Mouse (Mus musculus): Measurements from ENCODE around the gene Nsun7. TPM values are rescaled to one million over a fixed set of nuclear protein-coding genes. Genes with fewer than 3 reads are reported as not detected.

Nsun7 gene
- polyA plus RNA-seq, 1 experiment from 2014 or later: 1.9 TPM

DNA sequence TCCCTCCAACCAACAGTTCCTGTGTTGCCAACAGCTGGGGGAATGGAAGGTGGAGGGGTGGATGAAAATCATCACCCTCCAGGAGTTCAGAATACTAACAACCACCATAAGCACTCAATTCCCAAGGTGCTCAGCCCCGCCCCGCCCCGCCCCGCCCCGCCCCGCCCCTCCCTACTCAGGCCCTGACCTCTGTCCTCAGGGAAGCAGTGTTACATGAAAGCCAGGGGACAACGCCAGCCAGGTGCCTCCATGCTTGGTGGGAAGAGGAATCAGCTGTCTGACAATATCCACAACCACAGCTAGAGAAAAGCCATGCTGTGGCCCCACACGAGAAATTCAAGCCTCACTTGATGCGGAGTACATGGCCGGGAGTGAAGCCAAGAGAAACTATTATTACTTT lies 82.2 kb downstream of the Nsun7 start:
- Histone ChIP-seq H3K9me3 (no peaks in the 10 kb centered on the region), H3K4me1 (peaks cover 35% of the 10 kb centered on the region), H3K27me3 (peaks cover 10% of the 10 kb centered on the region; the same call in 1 of the 2 replicates), H3K36me3 (replicated peaks) (no peaks in the 10 kb centered on the region), H3K9ac (no peak overlapping the region), H3K4me3 (replicated peaks) (no peak overlapping the region), H3K4me2 (no peak overlapping the region), H3K27ac (no peak overlapping the region)
- WGBS: 52% methylated on average over 10 of the region's 10 CpGs
- ATAC-seq (ENCODE audit: low FRiP score): no peak

DNA sequence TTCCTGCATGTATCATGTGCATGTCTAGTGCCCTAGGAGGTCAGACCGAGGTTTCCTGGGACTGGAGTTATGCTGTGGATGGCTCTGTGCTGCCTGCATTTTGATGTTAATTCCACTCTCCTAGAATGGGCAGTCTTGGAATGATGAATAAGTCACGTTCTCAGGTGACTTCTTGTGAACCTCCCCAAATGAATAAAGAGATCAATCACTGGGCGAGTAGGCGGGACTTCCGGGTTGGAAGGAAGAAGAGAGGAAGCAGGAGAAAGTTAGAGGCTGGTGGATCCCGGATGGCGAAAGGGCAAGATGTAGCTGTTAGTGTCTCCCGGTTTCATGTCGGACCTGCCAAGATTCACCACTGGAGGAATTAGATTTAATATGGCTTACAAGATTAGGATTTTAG lies 82.6 kb downstream of the Nsun7 start:
- no peak overlapping the region for H3K4me3 ChIP-seq (replicated peaks)

DNA sequence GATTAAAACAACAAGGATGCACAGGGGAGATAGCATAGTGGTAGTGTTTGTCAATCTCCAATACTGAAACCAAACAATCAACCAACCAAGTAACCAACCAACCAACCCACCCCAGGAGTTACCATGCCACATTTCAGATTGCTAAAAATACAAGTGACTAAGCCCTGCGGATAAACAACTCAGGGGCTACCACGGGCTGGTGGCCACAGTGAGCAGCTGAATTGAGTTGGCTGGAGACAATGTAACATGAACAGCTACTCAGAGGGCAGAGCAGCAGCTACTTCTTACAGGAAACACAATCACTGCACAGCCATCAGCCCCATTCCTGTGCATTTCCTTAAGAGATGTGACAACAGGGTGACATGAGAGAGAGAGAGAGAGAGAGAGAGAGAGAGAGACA lies 84.5 kb downstream of the Nsun7 start:
- WGBS: 68% methylated on average over 2 of the region's 2 CpGs
- H3K9me3 ChIP-seq: no peaks in the 10 kb centered on the region

More for the DNA sequence above, 82.6 kb downstream of the Nsun7 start:
- Histone ChIP-seq H3K4me2 (no peak overlapping the region), H3K36me3 (replicated peaks) (no peaks in the 10 kb centered on the region), H3K4me1 (peaks cover 32% of the 10 kb centered on the region), H3K9ac (no peak overlapping the region), H3K27me3 (peaks cover 10% of the 10 kb centered on the region; the same call in 1 of the 2 replicates), H3K9me3 (no peaks in the 10 kb centered on the region), H3K27ac (no peak overlapping the region)
- no peak for ATAC-seq (ENCODE audit: low FRiP score)
- 72% methylated on average over 9 of the region's 9 CpGs for WGBS

DNA sequence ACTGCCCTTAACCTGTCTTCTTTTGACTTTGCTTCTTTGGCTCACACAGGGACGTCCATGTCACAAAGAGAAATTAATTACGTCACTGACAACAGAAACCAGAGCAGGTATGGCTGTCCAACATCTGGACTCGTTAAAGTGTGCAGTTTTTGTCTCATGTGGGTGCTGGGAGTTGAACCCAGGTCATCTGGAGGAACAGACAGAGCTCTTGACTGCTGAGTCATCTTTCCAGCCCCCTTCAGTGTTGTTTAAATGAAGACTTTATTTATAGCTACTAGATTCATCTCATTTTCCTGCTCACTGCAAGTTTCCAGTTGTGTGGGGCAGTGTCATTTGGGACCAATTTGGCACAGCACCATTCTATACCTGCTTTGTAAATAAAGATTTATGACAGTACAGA lies 85.4 kb downstream of the Nsun7 start:
- Histone ChIP-seq H3K4me1 (peaks cover 22% of the 10 kb centered on the region), H3K9ac (no peak overlapping the region), H3K4me3 (replicated peaks) (no peak overlapping the region), H3K9me3 (no peaks in the 10 kb centered on the region), H3K27me3 (peaks cover 10% of the 10 kb centered on the region; the same call in 1 of the 2 replicates), H3K4me2 (no peak overlapping the region), H3K36me3 (replicated peaks) (no peaks in the 10 kb centered on the region), H3K27ac (no peak overlapping the region)
- no peak for ATAC-seq (ENCODE audit: low FRiP score)
- 38% methylated on average over 3 of the region's 3 CpGs for WGBS

More for the DNA sequence above, 84.5 kb downstream of the Nsun7 start:
- ATAC-seq (ENCODE audit: low FRiP score): no peak
- Histone ChIP-seq H3K27ac (no peak overlapping the region), H3K36me3 (replicated peaks) (no peaks in the 10 kb centered on the region), H3K4me3 (replicated peaks) (no peak overlapping the region), H3K4me1 (peaks cover 22% of the 10 kb centered on the region), H3K9ac (no peak overlapping the region), H3K4me2 (no peak overlapping the region), H3K27me3 (peaks cover 10% of the 10 kb centered on the region; the same call in 1 of the 2 replicates)

DNA sequence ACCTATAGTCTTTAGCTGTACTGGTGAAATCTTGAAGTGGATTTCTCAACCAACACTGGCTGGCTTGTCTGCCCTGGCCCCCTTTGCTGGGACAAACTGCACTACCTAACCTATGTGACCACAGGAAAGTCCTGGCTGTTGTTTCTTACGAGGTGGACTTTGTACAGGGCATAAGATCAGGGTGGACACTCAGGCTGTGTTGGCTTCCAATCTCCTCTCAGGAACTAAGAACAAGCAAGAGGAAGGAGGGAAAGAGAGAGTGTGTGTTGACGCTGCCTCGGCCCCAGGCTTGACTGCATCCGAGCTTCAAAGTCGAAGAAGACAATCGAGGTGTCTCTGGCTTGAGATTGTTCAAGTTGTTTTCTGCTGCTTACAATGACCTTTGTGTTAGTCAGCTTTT lies 87.1 kb downstream of the Nsun7 start:
- no peak overlapping the region for H3K27ac ChIP-seq
- no peak overlapping the region for H3K4me3 ChIP-seq (replicated peaks)
- peaks cover 8% of the 10 kb centered on the region for H3K4me1 ChIP-seq
- no peaks in the 10 kb centered on the region for H3K9me3 ChIP-seq
- H3K27me3 ChIP-seq: peaks cover 7% of the 10 kb centered on the region; the same call in 1 of the 2 replicates
- no peaks in the 10 kb centered on the region for H3K36me3 ChIP-seq (replicated peaks)
- no peak for ATAC-seq (ENCODE audit: low FRiP score)
- no peak overlapping the region for H3K9ac ChIP-seq
- no peak overlapping the region for H3K4me2 ChIP-seq
- WGBS: 91% methylated on average over 6 of the region's 6 CpGs

Other genes starting within 250 kb of the Nsun7 start
- 4.4 and 6.4 TPM in 2 replicates for gene Rbm47, start 86.8 kb upstream of the Nsun7 start, polyA plus RNA-seq (2016; fragmentation: Nextera tagmentation; extraction: Ambion mirVana)

Data from forebrain, embryonic 12.5 days (tissue).